Mouse (Mus musculus): Measurements from ENCODE around the gene H2-Q1.
"Not testable (repeated sequence)": the region's sequence is repeated elsewhere in the genome, so short reads cannot be mapped to it uniquely, and the experiment has no call there.

DNA sequence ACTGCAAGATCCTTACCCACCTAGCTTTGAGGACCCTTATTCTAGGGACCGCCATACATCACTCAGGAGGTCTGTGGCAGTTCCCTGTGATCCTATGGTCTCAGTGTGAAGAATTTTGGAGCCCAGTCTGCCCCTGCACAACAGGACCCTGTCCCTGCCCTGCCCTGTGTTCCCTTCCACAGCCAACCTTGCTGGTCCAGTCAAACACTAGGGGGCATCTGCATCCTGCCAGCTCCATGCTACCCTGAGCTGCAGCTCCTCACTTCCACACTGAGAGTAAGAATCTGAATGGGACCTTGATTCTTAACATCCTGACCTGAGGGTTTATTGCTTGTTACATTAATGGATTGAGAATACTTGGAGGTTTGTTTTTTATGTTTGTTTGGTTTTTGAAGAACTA lies 4.9 kb downstream of the H2-Q1 start:
- TF ChIP-seq CTCF (IDR thresholded peaks at IDR 0.05; ENCODE audit: low read depth) = peak; percentile 58
- TF ChIP-seq EP300 (optimal IDR thresholded peaks at IDR 0.05) = not testable (repeated sequence)

Measured in stomach, postnatal 0 days (tissue).